Mouse (Mus musculus) thymus, postnatal 10 days (tissue): ENCODE measurements around the gene Gm21865.
"Not testable (repeated sequence)": the region's sequence is repeated elsewhere in the genome, so short reads cannot be mapped to it uniquely, and the experiment has no call there.

Experiments
- DNase-seq, 2 experiments: peaks; one replicate each; pipeline ENCODE4 v3.0.0; 2021; ENCODE audit warnings: low spot score in 2 of 2

Gm21865 gene

DNA sequence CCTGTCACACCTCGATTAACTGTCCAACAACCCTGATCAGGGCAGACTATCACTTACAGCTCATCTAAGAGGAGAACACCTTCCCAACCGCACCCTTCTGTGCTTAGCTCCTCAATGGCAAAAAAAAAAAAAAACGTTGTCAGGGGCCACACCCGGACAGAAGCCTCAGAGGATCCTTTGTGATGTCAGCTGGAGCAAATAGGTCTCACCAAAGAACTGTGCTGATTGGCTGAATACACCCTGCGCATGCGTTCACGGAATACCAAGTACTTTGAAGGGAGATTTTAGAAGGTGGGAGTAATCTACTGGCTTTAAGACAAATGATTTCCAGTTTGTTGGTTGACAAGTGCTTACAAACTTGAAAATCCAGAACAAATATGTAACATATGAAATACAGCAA, at the start of gene Gm21865:
Gene Gm21865 (minus strand): TSS at position 101 of the 400 bp plus-strand sequence.
- not testable (repeated sequence) for DNase-seq
